8 mouse cellular contexts compared by ENCODE assay signal in genomic region chr7:64326892-64327291, GRCm38 (mm10). TPM values are rescaled to one million over a fixed set of nuclear protein-coding genes. Genes with fewer than 3 reads are reported as not detected.
DNase-seq lines count a peak whose midpoint lies in the region; ATAC-seq lines count a peak whose summit lies in the region.

No protein-coding gene starts in this region.

- DNase-seq in cerebellum, postnatal 36 days = peak; percentile 85 to 87
- peak; percentile 83 for DNase-seq in gastrocnemius, adult 18-20 months (ENCODE audit: low spot score)
- DNase-seq in left cerebral cortex, postnatal 14 days (ENCODE audit: low spot score in 2 of 2) = peak; percentile 78 to 88
- peak; percentile 98 for DNase-seq in midbrain, embryonic 11.5 days (ENCODE audit: low spot score, missing footprints)
- DNase-seq in right cerebral cortex, postnatal 36 days (ENCODE audit: low spot score in 2 of 2) = peak; percentile 66 to 69
- peak; percentile 61 to 75 for DNase-seq in urinary bladder, postnatal 36 days (ENCODE audit: low spot score in 2 of 2)

- no peaks in the 10 kb centered on the region for H3K4me1 ChIP-seq in intestine, embryonic 15.5 days (replicated peaks)
- no peaks in the 10 kb centered on the region for H3K4me1 ChIP-seq in midbrain, embryonic 11.5 days (ENCODE audit: control insufficient read depth, insufficient read depth, low read length)

- 11% methylated on average over 1 of the region's 1 CpGs for WGBS in intestine, embryonic 15.5 days
- WGBS in midbrain, embryonic 11.5 days = 9% methylated on average over 1 of the region's 1 CpGs

- no peaks in the 10 kb centered on the region for H3K27me3 ChIP-seq in intestine, embryonic 15.5 days (replicated peaks)
- H3K27me3 ChIP-seq in midbrain, embryonic 11.5 days (ENCODE audit: control insufficient read depth, insufficient read depth, low read length) = no peaks in the 10 kb centered on the region

- no peak overlapping the region for H3K27ac ChIP-seq in intestine, embryonic 15.5 days
- no peak overlapping the region for H3K27ac ChIP-seq in midbrain, embryonic 11.5 days (ENCODE audit: low read depth, low read length)

- peak; percentile 96 for ATAC-seq in activated CD4-positive, CD25-positive, alpha-beta regulatory T cell, adult 4 months
- ATAC-seq in intestine, embryonic 15.5 days = peak; percentile 58; the same call in 1 of the 2 replicates
- ATAC-seq in midbrain, embryonic 11.5 days (ENCODE audit: low FRiP score) = peak; percentile 82; the same call in 1 of the 2 replicates

- no peaks in the 10 kb centered on the region for H3K36me3 ChIP-seq in intestine, embryonic 15.5 days
- H3K36me3 ChIP-seq in midbrain, embryonic 11.5 days (ENCODE audit: control insufficient read depth, insufficient read depth, low read length) = no peaks in the 10 kb centered on the region

- H3K4me2 ChIP-seq in intestine, embryonic 15.5 days (replicated peaks) = no peak overlapping the region
- no peak overlapping the region for H3K4me2 ChIP-seq in midbrain, embryonic 11.5 days

- intact Hi-C loops in left cerebral cortex, postnatal 14 days (cut with DNase I) = loop anchor here (1.0 to 10.0 kb wide), 2 partner anchors 161 to 572 kb away; no protein-coding TSS in a partner anchor

- H3K9ac ChIP-seq in intestine, embryonic 15.5 days = no peak overlapping the region
- no peak overlapping the region for H3K9ac ChIP-seq in midbrain, embryonic 11.5 days (ENCODE audit: low read length)

- no peaks in the 10 kb centered on the region for H3K9me3 ChIP-seq in intestine, embryonic 15.5 days
- H3K9me3 ChIP-seq in midbrain, embryonic 11.5 days (ENCODE audit: control insufficient read depth, low read length) = no peaks in the 10 kb centered on the region

- no peak overlapping the region for H3K4me3 ChIP-seq in intestine, embryonic 15.5 days (replicated peaks)
- H3K4me3 ChIP-seq in midbrain, embryonic 11.5 days (ENCODE audit: low read depth, low read length) = no peak overlapping the region

RNA-seq across cellular contexts. Expression of gene Mtmr10, which starts 39.4 kb away (rescaled TPM):
- polyA plus RNA-seq in activated CD4-positive, CD25-positive, alpha-beta regulatory T cell, adult 4 months (2017; shearing (Covaris generic)) = 1 to 10 TPM; 4.5 to 5.0 TPM
- 10 to 100 TPM; 17.3 to 19.0 TPM for total RNA-seq in gastrocnemius, adult 18-20 months (2021)
- 6.5 and 6.6 TPM in 2 replicates for polyA plus RNA-seq in intestine, embryonic 15.5 days (2015; fragmentation: Nextera tagmentation; extraction: Ambion mirVana)
- 10 to 100 TPM; 13.4 to 13.9 TPM for total RNA-seq in left cerebral cortex, postnatal 14 days (2021)
- 17.7 and 17.8 TPM in 2 replicates for polyA plus RNA-seq in midbrain, embryonic 11.5 days (2014; fragmentation: Nextera tagmentation; extraction: Ambion mirVana)

RNA-seq across cellular contexts. Expression of gene Fan1, which starts 47.0 kb away (rescaled TPM):
- 1 to 10 TPM; 4.1 to 4.6 TPM for polyA plus RNA-seq in activated CD4-positive, CD25-positive, alpha-beta regulatory T cell, adult 4 months (2017; shearing (Covaris generic))
- 1 to 10 TPM; 6.6 to 7.9 TPM for total RNA-seq in gastrocnemius, adult 18-20 months (2021)
- 5.3 and 5.4 TPM in 2 replicates for polyA plus RNA-seq in intestine, embryonic 15.5 days (2015; fragmentation: Nextera tagmentation; extraction: Ambion mirVana)
- 1 to 10 TPM; 8.9 to 9.0 TPM for total RNA-seq in left cerebral cortex, postnatal 14 days (2021)
- 5.8 and 6.8 TPM in 2 replicates for polyA plus RNA-seq in midbrain, embryonic 11.5 days (2014; fragmentation: Nextera tagmentation; extraction: Ambion mirVana)
